Mouse (Mus musculus) lung, adult 18-20 months (tissue): ENCODE data around the gene Flad1.
A peak's percentile ranks its signal among the peaks of the same experiment; 100 is the strongest.

Source experiments
- DNase-seq, 2 experiments: peaks; one replicate each; pipeline ENCODE4 v3.0.0; 2022; ENCODE audit warnings: mixed read lengths in 2 of 2

Flad1 gene

GRCm38 (mm10) chr3:89425876-89426275 lies 14.2 kb upstream of the Flad1 start:
- DNase-seq = no peak

GRCm38 (mm10) chr3:89425141-89425525 lies 13.5 kb upstream of the Flad1 start:
- no peak for DNase-seq

- no peak for DNase-seq
Measured at GRCm38 (mm10) chr3:89424416-89425140, 12.9 kb upstream of the Flad1 start.

- no peak for DNase-seq
Measured at GRCm38 (mm10) chr3:89422556-89423205, 11.0 kb upstream of the Flad1 start.

- DNase-seq = no peak
Measured at GRCm38 (mm10) chr3:89421810-89422473, 10.3 kb upstream of the Flad1 start.

- peak; percentile 90 to 93 for DNase-seq
Measured at GRCm38 (mm10) chr3:89421002-89421774, 9.5 kb upstream of the Flad1 start.

- DNase-seq = no peak
Measured at GRCm38 (mm10) chr3:89420421-89420820, 8.8 kb upstream of the Flad1 start.

- DNase-seq = peak; percentile 46 to 65
Measured at GRCm38 (mm10) chr3:89419981-89420380, 8.3 kb upstream of the Flad1 start.

- DNase-seq = peak; percentile 82 to 89
Measured at GRCm38 (mm10) chr3:89419571-89419970, 7.9 kb upstream of the Flad1 start.

GRCm38 (mm10) chr3:89418861-89419250 lies 7.2 kb upstream of the Flad1 start:
- DNase-seq = peak; percentile 81 to 90

- peak; percentile 98 for DNase-seq
Measured at GRCm38 (mm10) chr3:89418170-89418860, 6.6 kb upstream of the Flad1 start, which contains the start of the genes Cks1b and Shc1. Gene Cks1b (minus strand): TSS chr3:89418383. Gene Shc1 (plus strand): TSS chr3:89418443.

- DNase-seq = no peak
Measured at GRCm38 (mm10) chr3:89417840-89418169, 6.1 kb upstream of the Flad1 start.

- no peak for DNase-seq
Measured at GRCm38 (mm10) chr3:89417131-89417530, 5.5 kb upstream of the Flad1 start.

- DNase-seq = no peak
Measured at GRCm38 (mm10) chr3:89416158-89416557, 4.5 kb upstream of the Flad1 start.

GRCm38 (mm10) chr3:89410864-89411263 lies 806 bp downstream of the Flad1 start:
- DNase-seq = no peak

GRCm38 (mm10) chr3:89409701-89410100 lies 2.0 kb downstream of the Flad1 start:
- DNase-seq = no peak

GRCm38 (mm10) chr3:89408448-89408847 lies 3.2 kb downstream of the Flad1 start:
- DNase-seq = no peak

- DNase-seq = no peak
Measured at GRCm38 (mm10) chr3:89406887-89407286, 4.8 kb downstream of the Flad1 start.

GRCm38 (mm10) chr3:89402693-89403092 lies 9.0 kb downstream of the Flad1 start, which contains the start of gene Lenep:
Gene Lenep (minus strand): TSS chr3:89402793.
- DNase-seq = no peak

- DNase-seq = no peak
Measured at GRCm38 (mm10) chr3:89401329-89401728, 10.3 kb downstream of the Flad1 start.

- no peak for DNase-seq
Measured at GRCm38 (mm10) chr3:89396654-89397005, 15.0 kb downstream of the Flad1 start.
